Mouse (Mus musculus): ENCODE data around the gene Tulp3. TPM values are rescaled to one million over a fixed set of nuclear protein-coding genes. Genes with fewer than 3 reads are reported as not detected.

Tulp3 gene
- polyA plus RNA-seq, 1 experiment = 19.0 TPM

GRCm38 (mm10) chr6:128354140-128354539 is 1.5 kb downstream of the Tulp3 start:
- TF ChIP-seq CEBPB (IDR thresholded peaks at IDR 0.05; ENCODE audit: low read depth) (peak; percentile 41), USF1 (IDR thresholded peaks at IDR 0.05; ENCODE audit: low read depth) (no peak)
- no peaks in the 10 kb centered on the region for H3K27me3 ChIP-seq (ENCODE audit: control insufficient read depth, insufficient read depth, insufficient read length)
- H3K36me3 ChIP-seq (ENCODE audit: control insufficient read depth, insufficient read depth) = peaks cover 28% of the 10 kb centered on the region
- peaks cover 10% of the 10 kb centered on the region for H3K79me3 ChIP-seq (ENCODE audit: low read depth)
- peaks cover 47% of the 10 kb centered on the region for H3K79me2 ChIP-seq (ENCODE audit: control insufficient read depth, insufficient read depth)
- no peak overlapping the region for H3ac ChIP-seq (ENCODE audit: control insufficient read depth, insufficient read length, low read depth)
- H3K4me3 ChIP-seq (ENCODE audit: insufficient read depth, poor library complexity, severe bottlenecking) = no peak overlapping the region

DNA sequence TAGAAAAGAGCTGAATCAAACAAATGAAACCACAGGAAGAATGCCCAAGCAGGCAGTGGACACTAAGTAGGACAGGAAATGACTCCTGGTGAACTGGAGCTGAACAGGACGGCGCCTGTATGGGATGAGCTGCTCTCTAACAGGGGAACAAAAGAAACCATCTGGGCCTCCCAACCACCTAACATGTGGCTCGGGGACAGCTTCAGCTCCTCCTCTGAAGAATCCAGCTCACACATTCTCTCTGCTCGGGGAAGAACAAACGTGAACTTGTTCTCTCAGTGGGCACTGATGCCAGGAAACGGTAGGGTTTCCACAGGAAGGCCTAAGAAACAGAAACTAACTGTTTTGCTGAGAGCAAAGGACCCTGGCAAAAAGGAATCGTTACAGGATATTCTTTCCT is 5.9 kb downstream of the Tulp3 start:
- peaks cover 6% of the 10 kb centered on the region for H3K36me3 ChIP-seq (ENCODE audit: control insufficient read depth, insufficient read depth)
- no peak for TF ChIP-seq MYOD1 (IDR thresholded peaks at IDR 0.05; ENCODE audit: control insufficient read depth, insufficient read length, low read depth)
- no peaks in the 10 kb centered on the region for H3K27me3 ChIP-seq (ENCODE audit: control insufficient read depth, insufficient read depth, insufficient read length)
- H3K79me2 ChIP-seq (ENCODE audit: control insufficient read depth, insufficient read depth) = peaks cover 39% of the 10 kb centered on the region
- H3K79me3 ChIP-seq (ENCODE audit: low read depth) = peaks cover 5% of the 10 kb centered on the region
- no peak overlapping the region for H3K4me3 ChIP-seq (ENCODE audit: insufficient read depth, poor library complexity, severe bottlenecking)
- H3ac ChIP-seq (ENCODE audit: control insufficient read depth, insufficient read length, low read depth) = no peak overlapping the region

GRCm38 (mm10) chr6:128346782-128347181 is 8.9 kb downstream of the Tulp3 start:
- Histone ChIP-seq H3K36me3 (ENCODE audit: control insufficient read depth, insufficient read depth) (peaks cover 14% of the 10 kb centered on the region), H3ac (ENCODE audit: control insufficient read depth, insufficient read length, low read depth) (no peak overlapping the region), H3K4me3 (ENCODE audit: insufficient read depth, poor library complexity, severe bottlenecking) (no peak overlapping the region), H3K27me3 (ENCODE audit: control insufficient read depth, insufficient read depth, insufficient read length) (no peaks in the 10 kb centered on the region), H3K79me3 (ENCODE audit: low read depth) (peaks cover 5% of the 10 kb centered on the region), H3K79me2 (ENCODE audit: control insufficient read depth, insufficient read depth) (peaks cover 16% of the 10 kb centered on the region)
- TF ChIP-seq MAX (IDR thresholded peaks at IDR 0.05) = no peak

- Histone ChIP-seq H3K36me3 (ENCODE audit: control insufficient read depth, insufficient read depth) (peaks cover 8% of the 10 kb centered on the region), H3K27me3 (ENCODE audit: control insufficient read depth, insufficient read depth, insufficient read length) (no peaks in the 10 kb centered on the region), H3K79me2 (ENCODE audit: control insufficient read depth, insufficient read depth) (peaks cover 4% of the 10 kb centered on the region), H3K79me3 (ENCODE audit: low read depth) (peaks cover 4% of the 10 kb centered on the region), H3ac (ENCODE audit: control insufficient read depth, insufficient read length, low read depth) (no peak overlapping the region), H3K4me3 (ENCODE audit: insufficient read depth, poor library complexity, severe bottlenecking) (no peak overlapping the region)
- peak; percentile 83 for TF ChIP-seq CEBPB (IDR thresholded peaks at IDR 0.05; ENCODE audit: low read depth)
- TF ChIP-seq MYOD1 (IDR thresholded peaks at IDR 0.05; ENCODE audit: control insufficient read depth, insufficient read length, low read depth) = no peak
Measured at GRCm38 (mm10) chr6:128345623-128346022, 10.0 kb downstream of the Tulp3 start.

- no peak overlapping the region for H3ac ChIP-seq (ENCODE audit: control insufficient read depth, insufficient read length, low read depth)
- H3K4me3 ChIP-seq (ENCODE audit: insufficient read depth, poor library complexity, severe bottlenecking) = no peak overlapping the region
- H3K79me2 ChIP-seq (ENCODE audit: control insufficient read depth, insufficient read depth) = no peaks in the 10 kb centered on the region
- no peaks in the 10 kb centered on the region for H3K27me3 ChIP-seq (ENCODE audit: control insufficient read depth, insufficient read depth, insufficient read length)
- H3K79me3 ChIP-seq (ENCODE audit: low read depth) = peaks cover 4% of the 10 kb centered on the region
- H3K36me3 ChIP-seq (ENCODE audit: control insufficient read depth, insufficient read depth) = peaks cover 8% of the 10 kb centered on the region
- TF ChIP-seq MYOG (IDR thresholded peaks at IDR 0.05; ENCODE audit: control insufficient read depth, extremely low read depth, insufficient read length) (no peak), FOSL1 (IDR thresholded peaks at IDR 0.05; ENCODE audit: insufficient read depth, low read length, poor library complexity, severe bottlenecking) (no peak), MAX (IDR thresholded peaks at IDR 0.05) (no peak), CTCF (IDR thresholded peaks at IDR 0.05; ENCODE audit: control insufficient read depth, insufficient read depth, insufficient read length) (no peak)
Measured at GRCm38 (mm10) chr6:128341956-128342723, 13.5 kb downstream of the Tulp3 start.

GRCm38 (mm10) chr6:128338876-128339275 is 16.8 kb downstream of the Tulp3 start:
- H3ac ChIP-seq (ENCODE audit: control insufficient read depth, insufficient read length, low read depth) = no peak overlapping the region
- H3K36me3 ChIP-seq (ENCODE audit: control insufficient read depth, insufficient read depth) = peaks cover 13% of the 10 kb centered on the region
- TF ChIP-seq CEBPB (IDR thresholded peaks at IDR 0.05; ENCODE audit: low read depth) = no peak
- no peak for TF ChIP-seq CTCF (IDR thresholded peaks at IDR 0.05; ENCODE audit: control insufficient read depth, insufficient read depth, insufficient read length)
- TF ChIP-seq MYOG (IDR thresholded peaks at IDR 0.05; ENCODE audit: control insufficient read depth, extremely low read depth, insufficient read length) = no peak
- no peaks in the 10 kb centered on the region for H3K79me2 ChIP-seq (ENCODE audit: control insufficient read depth, insufficient read depth)
- H3K4me3 ChIP-seq (ENCODE audit: insufficient read depth, poor library complexity, severe bottlenecking) = no peak overlapping the region
- H3K27me3 ChIP-seq (ENCODE audit: control insufficient read depth, insufficient read depth, insufficient read length) = no peaks in the 10 kb centered on the region
- H3K79me3 ChIP-seq (ENCODE audit: low read depth) = peaks cover 2% of the 10 kb centered on the region

DNA sequence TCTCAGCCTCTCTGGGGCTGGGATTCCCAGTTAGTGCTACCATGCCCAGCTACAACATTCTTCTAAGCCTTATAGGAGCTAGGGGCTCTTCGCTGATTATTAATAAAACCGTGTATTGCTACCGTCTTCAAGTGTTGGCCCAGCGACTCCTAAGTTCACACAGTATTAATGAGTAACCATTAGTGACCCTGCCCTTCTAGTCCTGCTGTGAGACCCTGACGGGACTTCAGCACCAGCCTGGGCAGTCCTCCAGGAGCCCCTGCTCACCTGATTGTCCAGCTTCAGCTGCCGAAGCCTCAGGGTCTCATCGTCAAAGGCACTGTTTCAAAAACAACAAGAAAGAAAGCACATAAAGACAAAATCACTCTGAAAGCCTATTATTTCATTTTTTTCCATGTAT is 18.2 kb downstream of the Tulp3 start:
- H3ac ChIP-seq (ENCODE audit: control insufficient read depth, insufficient read length, low read depth) = no peak overlapping the region
- H3K36me3 ChIP-seq (ENCODE audit: control insufficient read depth, insufficient read depth) = peaks cover 13% of the 10 kb centered on the region
- no peaks in the 10 kb centered on the region for H3K79me2 ChIP-seq (ENCODE audit: control insufficient read depth, insufficient read depth)
- no peak for TF ChIP-seq MYOD1 (IDR thresholded peaks at IDR 0.05; ENCODE audit: control insufficient read depth, insufficient read length, low read depth)
- TF ChIP-seq CEBPB (IDR thresholded peaks at IDR 0.05; ENCODE audit: low read depth) = no peak
- TF ChIP-seq FOSL1 (IDR thresholded peaks at IDR 0.05; ENCODE audit: insufficient read depth, low read length, poor library complexity, severe bottlenecking) = no peak
- no peak for TF ChIP-seq MYOG (IDR thresholded peaks at IDR 0.05; ENCODE audit: control insufficient read depth, extremely low read depth, insufficient read length)
- TF ChIP-seq CTCF (IDR thresholded peaks at IDR 0.05; ENCODE audit: control insufficient read depth, insufficient read depth, insufficient read length) = no peak
- TF ChIP-seq USF1 (IDR thresholded peaks at IDR 0.05; ENCODE audit: low read depth) = no peak
- no peak for TF ChIP-seq MAX (IDR thresholded peaks at IDR 0.05)
- H3K4me3 ChIP-seq (ENCODE audit: insufficient read depth, poor library complexity, severe bottlenecking) = no peak overlapping the region
- no peaks in the 10 kb centered on the region for H3K79me3 ChIP-seq (ENCODE audit: low read depth)
- no peaks in the 10 kb centered on the region for H3K27me3 ChIP-seq (ENCODE audit: control insufficient read depth, insufficient read depth, insufficient read length)

Measured in C2C12 (cell line).